Mouse (Mus musculus) lung, embryonic 16.5 days (tissue): ENCODE measurements around the gene Myom1. TPM values are rescaled to one million over a fixed set of nuclear protein-coding genes. Genes with fewer than 3 reads are reported as not detected.

ENCODE experiments used
- ATAC-seq: fragments of 200-750 bp; cut with Nextera tagmentation; 2 replicates; pipeline ENCODE4 v1.8.0; 2017; ENCODE audit warnings: low read depth, mild to moderate bottlenecking, moderate library complexity
- H3K27ac ChIP-seq: fragments of 300-500 bp; sonication (generic); 2 replicates; pipeline ENCODE4 v1.5.1; 2014; ENCODE audit warnings: mild to moderate bottlenecking, control low read depth, low read length
- H3K27me3 ChIP-seq: fragments of 300-500 bp; sonication (generic); 2 replicates; pipeline ENCODE4 v1.6.1; 2014; ENCODE audit warnings: low read depth, low read length, mixed read lengths; ENCODE audit not compliant: control insufficient read depth, insufficient read depth
- H3K36me3 ChIP-seq: fragments of 300-500 bp; sonication (generic); 2 replicates; pipeline ENCODE4 v1.6.1; 2014; ENCODE audit warnings: low read length; ENCODE audit not compliant: control insufficient read depth, insufficient read depth
- H3K4me1 ChIP-seq: fragments of 300-500 bp; sonication (generic); replicated peaks from 2 replicates; pipeline ENCODE4 v1.6.1; 2014; ENCODE audit warnings: low read length, mixed read lengths; ENCODE audit not compliant: control insufficient read depth, insufficient read depth
- H3K4me2 ChIP-seq: fragments of 300-500 bp; sonication (generic); 2 replicates; pipeline ENCODE4 v1.6.1; 2014; ENCODE audit warnings: low read depth, low read length, control low read depth
- H3K4me3 ChIP-seq: fragments of 300-500 bp; sonication (generic); 2 replicates; pipeline ENCODE4 v1.5.1; 2014; ENCODE audit warnings: mild to moderate bottlenecking, low read length, control low read depth
- H3K9ac ChIP-seq: fragments of 300-500 bp; sonication (generic); 2 replicates; pipeline ENCODE4 v1.6.1; 2014; ENCODE audit warnings: low read length, control low read depth
- H3K9me3 ChIP-seq: fragments of 300-500 bp; sonication (generic); 2 replicates; pipeline ENCODE4 v1.6.1; 2016; ENCODE audit warnings: low read length; ENCODE audit not compliant: control insufficient read depth
- WGBS: fragments of 180-500 bp; shearing (Covaris S2); extraction: QIAGEN DNeasy Blood & Tissue Kit; methylation state at CpG from one replicate; pipeline ENCODE4 v1.1.7; 2014; 5-methylcytosine and 5-hydroxymethylcytosine counted together
- polyA plus RNA-seq: library from polyadenylated mRNA; unstranded; fragments of >200 nt; fragmentation: Nextera tagmentation; extraction: Ambion mirVana; gene quantifications from 2 replicates; pipeline ENCODE4 v1.2.1, GENCODE M21; 2015

Myom1 gene
- polyA plus RNA-seq, 1 experiment from 2014 or later, result 11.4 TPM

DNA sequence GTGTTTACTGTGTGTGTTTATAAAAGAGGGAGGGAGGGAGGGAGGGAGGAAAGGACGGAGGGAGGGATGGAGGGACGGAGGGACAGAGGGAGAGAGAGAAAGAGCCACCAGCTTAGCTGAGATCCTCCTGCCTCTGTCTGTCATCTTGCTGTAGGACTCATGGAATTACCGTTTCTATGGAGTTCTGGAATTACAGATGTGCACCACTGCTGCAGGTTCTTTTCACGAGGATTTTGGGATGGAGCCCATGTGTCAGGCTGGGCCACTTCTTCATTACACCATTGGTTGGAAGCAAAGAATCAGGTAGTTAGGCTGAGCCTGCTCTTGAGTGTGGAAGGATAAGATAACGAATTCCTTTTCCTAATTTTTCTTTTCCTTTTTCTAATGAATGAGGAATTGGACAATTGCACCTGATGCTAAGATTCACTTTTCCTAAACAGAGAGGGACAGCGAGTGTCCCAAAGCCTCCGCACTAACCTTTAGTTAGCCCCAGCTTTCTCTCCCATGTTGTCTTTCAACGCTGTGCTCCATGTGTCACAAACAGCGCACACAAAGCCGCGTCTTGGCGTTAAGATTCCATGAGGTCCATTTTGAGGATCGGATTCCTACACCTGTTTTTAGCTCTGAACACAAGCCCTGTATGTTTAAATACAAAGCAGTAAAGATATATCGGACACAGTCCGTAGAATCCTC lies 16.3 kb downstream of the Myom1 start:
- Histone ChIP-seq H3K9ac (no peak overlapping the region), H3K27me3 (no peaks in the 10 kb centered on the region)

DNA sequence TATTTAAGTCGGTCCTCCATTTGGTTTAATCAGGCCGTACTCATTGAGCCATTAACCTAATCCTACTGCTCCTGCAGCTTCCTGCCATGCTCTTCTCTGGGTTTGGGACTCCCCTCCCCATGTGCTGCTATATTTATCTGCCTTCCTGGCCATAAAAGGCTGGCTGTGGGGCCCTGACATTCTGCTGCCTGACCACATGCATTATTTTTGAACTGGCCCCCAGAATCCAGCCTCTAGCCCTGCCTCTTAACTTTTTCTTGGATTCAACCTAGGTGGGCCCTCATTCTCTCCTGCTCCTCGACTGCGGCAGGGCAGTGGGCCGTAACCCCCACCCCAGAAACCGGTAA lies 16.8 kb downstream of the Myom1 start:
- no peaks in the 10 kb centered on the region for H3K9me3 ChIP-seq
- 22% methylated on average over 6 of the region's 6 CpGs for WGBS
- no peak overlapping the region for H3K4me2 ChIP-seq
- peak overlapping the region; percentile 38; the same call in 1 of the 2 replicates for H3K27ac ChIP-seq
- H3K9ac ChIP-seq, result 0 out of 2 replicates have a peak overlapping the region, but pooled peaks have one; percentile 8
- no peaks in the 10 kb centered on the region for H3K36me3 ChIP-seq
- H3K27me3 ChIP-seq, result no peaks in the 10 kb centered on the region
- H3K4me1 ChIP-seq, result peaks cover 7% of the 10 kb centered on the region
- H3K4me3 ChIP-seq, result no peak overlapping the region
- ATAC-seq, result no peak

More for the DNA sequence above, 16.3 kb downstream of the Myom1 start:
- Histone ChIP-seq H3K4me2 (no peak overlapping the region), H3K36me3 (no peaks in the 10 kb centered on the region), H3K4me1 (peaks cover 7% of the 10 kb centered on the region), H3K4me3 (no peak overlapping the region), H3K27ac (no peak overlapping the region), H3K9me3 (no peaks in the 10 kb centered on the region)
- 79% methylated on average over 15 of the region's 15 CpGs for WGBS
- no peak for ATAC-seq

DNA sequence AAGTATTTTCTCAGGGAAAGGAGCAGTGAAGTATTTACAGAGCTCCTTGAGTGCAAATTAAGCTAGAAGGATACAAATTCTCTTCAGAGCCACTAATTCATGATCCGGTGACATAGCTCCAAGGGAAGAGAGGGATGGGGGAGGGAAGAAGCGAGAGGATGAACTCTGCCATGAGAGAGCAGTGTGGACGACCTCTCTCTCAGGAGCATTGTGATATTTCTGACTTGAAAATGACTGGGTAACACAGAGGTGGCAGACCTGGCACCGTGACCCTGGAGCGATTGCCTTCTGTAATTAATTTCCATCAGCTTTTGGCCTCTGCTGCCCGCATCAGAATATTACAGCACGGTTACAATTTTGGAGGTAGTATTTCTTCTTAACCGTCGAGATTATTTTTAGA lies 17.4 kb downstream of the Myom1 start:
- no peaks in the 10 kb centered on the region for H3K27me3 ChIP-seq
- 0 out of 2 replicates have a peak overlapping the region, but pooled peaks have one; percentile 19 for H3K9ac ChIP-seq
- no peaks in the 10 kb centered on the region for H3K36me3 ChIP-seq
- peaks cover 7% of the 10 kb centered on the region for H3K4me1 ChIP-seq
- H3K27ac ChIP-seq, result no peak overlapping the region; the same call in 1 of the 2 replicates
- no peak overlapping the region for H3K4me2 ChIP-seq
- no peak for ATAC-seq
- no peaks in the 10 kb centered on the region for H3K9me3 ChIP-seq
- H3K4me3 ChIP-seq, result no peak overlapping the region
- WGBS, result 52% methylated on average over 9 of the region's 9 CpGs

DNA sequence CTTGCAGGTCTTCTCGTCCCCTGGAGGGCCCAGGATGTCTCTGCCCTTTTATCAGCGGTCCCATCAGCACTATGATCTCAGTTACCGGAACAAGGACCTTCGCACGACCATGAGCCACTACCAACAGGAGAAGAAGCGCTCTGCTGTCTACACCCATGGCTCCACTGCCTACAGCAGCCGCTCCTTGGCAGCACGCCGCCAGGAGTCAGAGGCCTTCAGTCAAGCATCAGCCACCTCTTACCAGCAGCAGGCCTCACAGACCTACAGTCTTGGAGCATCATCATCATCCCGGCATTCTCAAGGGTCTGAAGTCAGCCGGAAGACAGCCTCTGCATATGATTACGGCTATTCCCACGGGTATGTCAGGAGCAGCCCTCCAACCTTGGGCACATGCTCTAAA lies 20.4 kb downstream of the Myom1 start:
- Histone ChIP-seq H3K4me2 (no peak overlapping the region), H3K4me3 (no peak overlapping the region)
- no peak for ATAC-seq

DNA sequence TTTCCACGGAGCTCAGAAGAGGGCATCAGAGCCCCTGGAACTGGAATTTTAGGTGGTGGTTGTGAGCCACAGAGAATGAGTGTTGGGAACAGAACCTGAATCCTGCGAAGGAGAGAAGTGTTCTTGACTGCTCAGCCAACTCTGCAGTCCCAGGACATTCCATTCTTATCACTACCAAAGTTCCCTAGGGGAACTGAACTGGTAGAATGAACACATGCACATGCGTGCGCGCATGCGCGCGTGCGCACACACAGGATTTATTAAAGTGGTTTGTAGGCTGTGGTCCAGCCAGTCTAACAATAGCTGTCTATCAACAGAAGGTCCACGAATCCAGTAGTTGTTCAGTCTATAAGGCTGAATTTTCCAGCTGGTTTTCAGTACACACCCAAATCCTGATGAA lies 21.6 kb downstream of the Myom1 start:
- ATAC-seq, result no peak
- H3K4me2 ChIP-seq, result no peak overlapping the region
- peaks cover 7% of the 10 kb centered on the region for H3K4me1 ChIP-seq
- no peaks in the 10 kb centered on the region for H3K27me3 ChIP-seq
- H3K36me3 ChIP-seq, result no peaks in the 10 kb centered on the region
- WGBS, result 83% methylated on average over 10 of the region's 10 CpGs
- H3K9me3 ChIP-seq, result no peaks in the 10 kb centered on the region
- H3K9ac ChIP-seq, result no peak overlapping the region
- H3K27ac ChIP-seq, result no peak overlapping the region
- H3K4me3 ChIP-seq, result no peak overlapping the region

More for the DNA sequence above, 20.4 kb downstream of the Myom1 start:
- H3K27me3 ChIP-seq, result no peaks in the 10 kb centered on the region
- H3K9me3 ChIP-seq, result no peaks in the 10 kb centered on the region
- no peaks in the 10 kb centered on the region for H3K36me3 ChIP-seq
- H3K27ac ChIP-seq, result no peak overlapping the region
- no peak overlapping the region for H3K9ac ChIP-seq
- 85% methylated on average over 13 of the region's 13 CpGs for WGBS
- H3K4me1 ChIP-seq, result peaks cover 7% of the 10 kb centered on the region

DNA sequence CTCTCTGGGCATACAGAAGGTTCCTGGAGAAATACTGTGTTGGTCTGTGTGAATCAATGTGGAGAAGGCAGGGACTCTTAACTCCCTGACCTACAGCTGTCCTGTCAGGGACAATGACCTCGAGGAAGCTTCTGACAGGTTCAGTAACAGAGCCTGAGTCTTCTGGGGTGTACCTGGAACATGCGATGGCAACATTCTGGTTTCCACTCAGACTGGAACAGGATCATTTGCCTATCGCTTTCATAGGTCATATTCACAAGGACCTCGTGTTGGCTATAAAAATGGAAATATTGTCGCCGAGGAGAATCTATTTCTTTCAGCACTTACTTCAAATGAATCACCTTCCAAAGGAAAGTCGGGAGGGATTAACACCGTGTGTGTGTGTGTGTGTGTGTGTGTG lies 23.5 kb downstream of the Myom1 start:
- ATAC-seq, result no peak
- no peak overlapping the region for H3K9ac ChIP-seq
- H3K4me3 ChIP-seq, result no peak overlapping the region
- no peaks in the 10 kb centered on the region for H3K27me3 ChIP-seq
- 66% methylated on average over 8 of the region's 8 CpGs for WGBS
- no peaks in the 10 kb centered on the region for H3K36me3 ChIP-seq
- H3K4me1 ChIP-seq, result no peaks in the 10 kb centered on the region
- H3K9me3 ChIP-seq, result no peaks in the 10 kb centered on the region
- H3K27ac ChIP-seq, result no peak overlapping the region
- H3K4me2 ChIP-seq, result no peak overlapping the region

DNA sequence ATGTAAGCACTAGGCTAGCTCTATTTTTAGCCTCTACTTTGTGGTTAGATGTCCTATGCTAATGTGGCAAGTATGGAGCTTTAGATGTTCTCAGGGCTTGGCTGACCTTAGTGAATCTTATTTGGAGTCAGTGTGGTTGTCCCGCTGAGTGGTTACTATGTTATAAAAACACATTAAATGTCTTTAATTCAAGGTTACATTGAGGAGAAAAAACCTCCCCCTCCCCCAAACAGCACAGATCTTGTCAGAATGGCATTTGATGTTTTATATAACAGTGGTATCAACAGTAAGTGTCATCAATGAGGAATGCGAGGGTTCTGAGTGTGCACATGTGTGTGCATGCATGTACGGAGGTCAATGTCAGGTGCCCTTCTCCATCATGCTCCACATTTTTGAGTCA lies 24.8 kb downstream of the Myom1 start:
- H3K9me3 ChIP-seq, result no peaks in the 10 kb centered on the region
- no peak overlapping the region for H3K4me3 ChIP-seq
- H3K27me3 ChIP-seq, result no peaks in the 10 kb centered on the region
- no peaks in the 10 kb centered on the region for H3K4me1 ChIP-seq
- no peaks in the 10 kb centered on the region for H3K36me3 ChIP-seq
- H3K9ac ChIP-seq, result no peak overlapping the region
- H3K4me2 ChIP-seq, result no peak overlapping the region
- ATAC-seq, result no peak
- H3K27ac ChIP-seq, result no peak overlapping the region
- WGBS, result 88% methylated on average over 3 of the region's 3 CpGs

DNA sequence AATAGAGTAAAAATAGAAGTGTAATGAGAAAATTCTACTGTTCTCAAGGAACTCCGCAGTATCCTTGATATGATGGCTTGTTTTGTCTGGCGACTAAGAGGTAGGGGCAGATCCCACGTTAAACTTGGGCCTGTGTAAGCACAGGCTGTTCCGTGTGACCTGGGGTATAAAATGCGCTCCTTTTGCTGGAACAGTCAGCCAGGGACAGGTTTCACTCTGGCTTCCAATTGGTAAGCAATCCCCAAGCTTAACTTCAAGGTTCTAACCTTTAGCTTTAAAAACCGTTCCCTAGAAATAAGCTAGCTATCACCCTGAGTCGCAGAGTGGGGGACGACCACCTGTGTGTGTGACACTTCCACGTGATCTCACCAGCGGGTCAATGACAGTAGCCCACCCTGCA lies 30.3 kb downstream of the Myom1 start:
- no peak overlapping the region for H3K4me2 ChIP-seq
- no peaks in the 10 kb centered on the region for H3K36me3 ChIP-seq
- H3K9ac ChIP-seq, result no peak overlapping the region
- no peak overlapping the region for H3K4me3 ChIP-seq
- H3K27ac ChIP-seq, result no peak overlapping the region
- 80% methylated on average over 10 of the region's 10 CpGs for WGBS
- no peaks in the 10 kb centered on the region for H3K4me1 ChIP-seq
- no peaks in the 10 kb centered on the region for H3K27me3 ChIP-seq
- H3K9me3 ChIP-seq, result no peaks in the 10 kb centered on the region
- ATAC-seq, result no peak

DNA sequence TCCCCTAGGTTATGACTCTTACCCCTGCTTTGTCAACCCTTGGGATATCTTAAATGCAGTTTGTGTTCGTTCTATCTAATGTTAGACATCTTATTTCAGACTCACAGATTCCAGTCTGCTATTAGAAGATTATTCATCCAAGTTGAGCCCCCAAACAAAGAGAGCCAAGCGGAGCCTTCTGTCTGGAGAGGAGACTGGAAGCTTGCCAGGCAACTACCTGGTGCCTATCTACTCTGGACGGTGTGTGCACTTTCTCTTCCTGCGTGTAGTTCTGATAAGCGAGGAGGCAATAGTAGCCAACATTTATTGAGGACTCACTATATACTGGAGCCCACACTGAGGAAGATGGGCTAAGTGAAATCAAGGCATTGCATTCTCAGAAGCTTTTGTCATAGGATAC lies 32.0 kb downstream of the Myom1 start:
- Histone ChIP-seq H3K4me2 (no peak overlapping the region), H3K4me1 (no peaks in the 10 kb centered on the region), H3K27me3 (no peaks in the 10 kb centered on the region), H3K9ac (no peak overlapping the region), H3K4me3 (no peak overlapping the region), H3K36me3 (no peaks in the 10 kb centered on the region), H3K9me3 (no peaks in the 10 kb centered on the region), H3K27ac (no peak overlapping the region)
- WGBS, result 52% methylated on average over 5 of the region's 5 CpGs
- ATAC-seq, result no peak

DNA sequence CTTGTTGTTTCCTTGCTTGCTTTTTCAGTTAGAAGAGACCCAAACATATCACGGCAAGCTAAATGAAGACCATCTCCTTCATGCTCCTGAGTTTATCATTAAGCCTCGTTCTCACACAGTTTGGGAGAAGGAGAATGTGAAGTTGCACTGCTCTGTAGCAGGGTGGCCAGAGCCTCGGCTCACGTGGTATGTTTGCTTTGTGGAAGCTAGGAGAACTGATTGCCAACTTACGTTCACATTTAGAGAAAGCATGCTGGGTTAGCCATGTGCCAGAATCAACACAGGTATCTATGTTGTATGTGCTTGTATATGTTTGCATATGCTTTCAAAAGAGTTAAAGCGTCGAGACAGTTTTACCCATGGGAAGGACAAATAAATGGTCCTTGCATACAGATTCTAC lies 34.8 kb downstream of the Myom1 start:
- Histone ChIP-seq H3K36me3 (no peaks in the 10 kb centered on the region), H3K4me3 (no peak overlapping the region), H3K27ac (no peak overlapping the region), H3K4me2 (no peak overlapping the region), H3K9me3 (no peaks in the 10 kb centered on the region), H3K27me3 (no peaks in the 10 kb centered on the region), H3K4me1 (peaks cover 4% of the 10 kb centered on the region), H3K9ac (no peak overlapping the region)
- peak; percentile 54; the same call in 1 of the 2 replicates for ATAC-seq
- WGBS, result 49% methylated on average over 7 of the region's 7 CpGs
